Mouse (Mus musculus) layer of hippocampus, postnatal 25 days (tissue): ENCODE data around the gene Pde4d. TPM values are rescaled to one million over a fixed set of nuclear protein-coding genes. Genes with fewer than 3 reads are reported as not detected.

ENCODE experiments used
- DNase-seq, 2 experiments: peaks; one replicate each; pipeline ENCODE4 v3.0.0; 2022; ENCODE audit warnings: mixed read lengths in 2 of 2, low spot score in 1 of 2; ENCODE audit errors: extremely low spot score in 1 of 2
- total RNA-seq, 2 experiments: library from RNA; stranded (reverse); gene quantifications; 2 replicates each; pipeline ENCODE4 v1.2.3; 2021

Gene Pde4d
- total RNA-seq, 2 experiments from 2014 or later, result 65.3 to 69.6 TPM

GRCm38 (mm10) chr13:109884812-109885211, 1435.1 kb downstream of the Pde4d start:
- no peak for DNase-seq

GRCm38 (mm10) chr13:109888293-109888692, 1438.5 kb downstream of the Pde4d start:
- DNase-seq, result no peak

GRCm38 (mm10) chr13:109891194-109891909, 1441.6 kb downstream of the Pde4d start:
- DNase-seq, result no peak

GRCm38 (mm10) chr13:109891910-109892265, 1442.1 kb downstream of the Pde4d start:
- no peak for DNase-seq

GRCm38 (mm10) chr13:109899442-109900428, 1450.0 kb downstream of the Pde4d start:
- DNase-seq, result no peak

- no peak for DNase-seq
These were observed 1452.1 kb downstream of the Pde4d start for GRCm38 (mm10) chr13:109901811-109902210.

GRCm38 (mm10) chr13:109902460-109902854, 1452.7 kb downstream of the Pde4d start:
- peak in 1 of 2 experiments; percentile 28 for DNase-seq

- peak; percentile 54 to 59 for DNase-seq
These were observed 1453.4 kb downstream of the Pde4d start for GRCm38 (mm10) chr13:109902855-109903763.

- no peak for DNase-seq
These were observed 1454.2 kb downstream of the Pde4d start for GRCm38 (mm10) chr13:109903764-109904510.

GRCm38 (mm10) chr13:109906342-109906888, 1456.7 kb downstream of the Pde4d start:
- DNase-seq, result no peak

GRCm38 (mm10) chr13:109907634-109908033, 1457.9 kb downstream of the Pde4d start:
- peak; percentile 60 to 80 for DNase-seq

- DNase-seq, result no peak
These were observed 1458.6 kb downstream of the Pde4d start for GRCm38 (mm10) chr13:109908386-109908785.

GRCm38 (mm10) chr13:109909111-109909510, 1459.4 kb downstream of the Pde4d start:
- DNase-seq, result no peak

- no peak for DNase-seq
These were observed 1461.2 kb downstream of the Pde4d start for GRCm38 (mm10) chr13:109910915-109911314.

GRCm38 (mm10) chr13:109912635-109913034, 1462.9 kb downstream of the Pde4d start:
- DNase-seq, result no peak

- no peak for DNase-seq
These were observed 1464.5 kb downstream of the Pde4d start for GRCm38 (mm10) chr13:109914246-109914645.

- DNase-seq, result no peak
These were observed 1465.1 kb downstream of the Pde4d start for GRCm38 (mm10) chr13:109914846-109915245.

GRCm38 (mm10) chr13:109915501-109915900, 1465.8 kb downstream of the Pde4d start:
- DNase-seq, result no peak

GRCm38 (mm10) chr13:109915964-109916363, 1466.2 kb downstream of the Pde4d start:
- no peak for DNase-seq
